Mouse (Mus musculus) ovary, postnatal 14 days (tissue): ENCODE data around the gene Pck1.
A peak's percentile ranks its signal among the peaks of the same experiment; 100 is the strongest.
"Not testable (repeated sequence)": the region's sequence is repeated elsewhere in the genome, so short reads cannot be mapped to it uniquely, and the experiment has no call there.

Experiments used
- DNase-seq: peaks from one replicate; pipeline ENCODE4 v3.0.0; 2022; ENCODE audit warnings: low spot score

Gene Pck1

DNA sequence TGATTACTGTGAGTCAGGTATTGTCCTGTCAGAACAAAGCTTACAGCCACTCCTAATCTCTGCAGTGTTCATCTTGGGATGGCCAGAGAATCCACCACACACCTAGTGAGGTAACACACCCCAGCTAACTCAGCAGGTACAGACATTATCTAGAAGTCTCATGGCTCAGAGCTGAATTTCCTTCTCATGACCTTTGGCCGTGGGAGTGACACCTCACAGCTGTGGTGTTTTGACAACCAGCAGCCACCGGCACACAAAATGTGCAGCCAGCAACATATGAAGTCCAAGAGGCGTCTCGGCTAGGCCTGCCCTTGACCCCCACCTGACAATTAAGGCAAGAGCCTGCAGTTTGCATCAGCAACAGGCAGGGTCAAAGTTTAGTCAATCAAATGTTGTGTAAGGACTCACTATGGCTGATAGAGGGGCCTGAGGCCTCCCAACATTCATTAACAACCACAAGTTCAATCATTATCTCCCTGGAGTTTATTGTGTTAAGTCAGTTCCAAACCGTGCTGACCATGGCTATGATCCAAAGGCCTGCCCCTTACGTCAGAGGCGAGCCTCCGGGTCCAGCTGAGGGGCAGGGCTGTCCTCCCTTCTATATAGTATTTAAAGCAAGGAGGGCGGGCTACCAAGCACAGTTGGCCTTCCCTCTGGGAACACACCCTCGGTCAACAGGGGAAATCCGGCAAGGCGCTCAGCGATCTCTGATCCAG, at the start of gene Pck1:
Gene Pck1, plus strand, starts transcription at position 613 of the 716 bp plus-strand sequence.
- DNase-seq = no peak

DNA sequence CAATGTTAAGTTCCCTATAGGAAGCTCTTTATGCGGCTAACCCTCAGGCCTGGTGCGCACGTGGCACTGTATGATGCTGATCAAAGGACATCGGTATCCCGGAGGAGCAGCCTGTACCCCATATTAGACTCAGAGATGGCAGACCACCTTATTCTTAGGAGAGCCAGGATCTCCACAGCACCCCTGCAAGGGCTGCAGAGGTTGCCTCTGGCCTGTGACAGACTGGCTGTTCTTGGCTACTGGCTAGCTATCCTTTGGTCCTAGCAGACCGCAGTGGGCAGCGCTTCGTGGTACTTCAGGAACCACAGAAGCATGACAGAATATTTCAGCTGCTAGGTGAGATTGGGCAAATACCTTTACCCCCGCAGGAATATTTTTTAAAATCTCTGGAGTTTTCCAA, 46.4 kb upstream of the Pck1 start:
- no peak for DNase-seq

DNA sequence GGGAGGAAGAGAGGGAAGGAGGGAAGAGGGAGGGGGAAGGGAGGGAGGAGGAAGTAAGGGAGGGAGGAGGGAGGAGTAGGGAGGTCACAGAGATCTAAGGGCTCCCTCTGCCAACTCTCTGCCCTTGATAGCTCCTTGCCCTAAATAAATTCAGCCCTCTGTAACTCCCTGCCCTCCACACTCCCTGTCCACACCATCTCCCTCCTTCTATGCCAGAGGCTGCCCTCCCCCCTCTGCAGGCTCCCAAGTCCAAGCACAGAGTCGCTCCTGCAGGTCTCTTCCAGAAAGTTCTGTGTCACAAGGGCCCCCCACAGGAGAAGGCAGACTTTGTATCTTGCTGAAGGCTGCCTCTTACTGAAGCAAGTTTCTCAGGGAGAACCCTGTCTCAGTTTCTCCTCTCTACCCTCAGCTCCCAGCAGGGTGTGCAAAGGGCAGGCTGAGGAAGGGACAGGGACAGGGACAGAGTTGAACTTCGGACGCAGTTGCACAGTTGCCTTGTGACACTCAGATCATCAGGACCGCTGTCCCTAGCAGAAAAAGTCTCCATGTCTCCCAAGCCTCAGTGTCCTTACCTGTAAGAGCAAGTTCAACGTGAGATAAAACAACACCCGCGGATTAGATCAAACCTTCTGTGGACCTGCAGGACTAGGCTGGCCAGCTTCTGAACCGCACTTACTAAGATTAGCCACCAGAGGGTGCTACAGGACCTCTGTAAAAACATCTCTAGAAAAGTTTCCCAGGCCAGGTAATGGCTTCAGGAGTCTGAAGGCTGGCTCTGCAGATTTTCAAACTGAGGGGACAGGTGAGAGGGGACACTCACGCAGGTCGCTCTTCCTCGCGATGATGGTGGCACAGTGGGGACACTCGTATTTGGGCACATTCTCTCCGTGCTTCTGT, 45.7 kb upstream of the Pck1 start:
- DNase-seq = peak; percentile 72

DNA sequence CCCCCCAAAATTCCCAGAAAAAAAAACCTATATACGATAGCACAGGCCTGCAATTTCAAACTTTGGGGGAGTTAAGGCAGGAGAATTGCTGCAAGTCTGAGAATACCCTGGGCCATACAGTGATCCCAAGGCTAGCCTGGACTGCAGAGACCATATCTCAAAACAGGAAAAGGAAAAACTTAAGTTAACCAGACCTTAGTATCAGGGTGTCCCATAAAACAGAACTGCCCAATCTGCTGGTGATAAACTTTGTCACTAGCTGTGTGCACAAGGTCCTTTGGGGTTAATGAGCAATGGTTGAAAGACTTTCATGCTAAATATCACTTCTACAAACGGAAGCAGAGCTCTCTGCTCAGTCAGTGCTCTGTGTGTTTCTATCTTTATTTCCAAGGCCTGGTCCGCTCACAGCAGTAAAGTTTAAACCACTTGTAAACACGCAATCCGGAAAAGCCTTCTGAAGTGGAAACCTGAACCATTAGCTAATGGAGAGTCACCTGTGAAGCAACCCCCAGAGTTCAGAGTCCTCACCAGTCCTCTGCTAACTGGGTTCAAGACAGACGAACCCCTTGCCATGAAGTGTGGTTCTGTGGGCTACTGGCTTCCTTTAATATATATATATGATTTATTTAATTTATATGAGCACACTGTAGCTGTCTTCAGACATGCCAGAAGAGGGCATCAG, 44.2 kb upstream of the Pck1 start:
- no peak for DNase-seq

DNA sequence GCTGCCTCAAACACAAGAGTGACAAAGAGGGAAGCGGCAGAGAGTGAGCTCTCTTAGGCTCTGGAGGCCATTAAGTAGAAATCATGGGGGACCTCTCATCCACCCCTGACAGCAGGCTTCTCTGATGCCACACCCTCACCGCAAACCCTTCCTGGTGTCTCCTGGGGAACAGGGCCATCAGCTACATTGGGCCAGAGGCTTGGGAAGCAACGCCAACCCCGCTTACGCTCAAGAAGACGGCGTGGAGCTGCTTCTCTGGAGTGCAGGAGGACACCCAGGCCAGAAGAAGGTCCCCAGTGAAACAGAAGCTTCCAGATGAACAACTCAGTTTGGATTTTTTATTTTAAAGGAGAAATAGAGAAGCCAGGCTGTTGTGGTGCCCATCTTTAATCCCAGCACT, 43.3 kb upstream of the Pck1 start:
- no peak for DNase-seq

DNA sequence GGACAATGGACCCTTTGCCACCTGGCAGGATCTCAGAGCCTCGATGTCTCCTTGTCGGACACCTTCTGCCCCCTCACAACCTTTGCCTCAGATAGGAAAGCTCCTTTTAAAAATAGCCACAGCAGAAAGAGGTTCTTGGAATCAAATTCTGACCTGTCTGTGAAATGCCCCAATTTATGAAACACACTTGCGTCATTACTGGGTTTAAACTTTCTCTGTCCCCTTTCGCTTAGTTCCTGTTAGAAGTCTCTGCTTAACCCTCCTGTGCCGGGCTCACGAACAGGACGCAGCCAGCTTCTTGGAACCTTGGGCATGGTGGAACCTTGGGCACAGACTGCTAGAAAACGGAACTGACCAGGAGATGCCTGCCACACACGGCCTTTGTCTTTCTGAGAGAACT, 42.3 kb upstream of the Pck1 start:
- DNase-seq = no peak

DNA sequence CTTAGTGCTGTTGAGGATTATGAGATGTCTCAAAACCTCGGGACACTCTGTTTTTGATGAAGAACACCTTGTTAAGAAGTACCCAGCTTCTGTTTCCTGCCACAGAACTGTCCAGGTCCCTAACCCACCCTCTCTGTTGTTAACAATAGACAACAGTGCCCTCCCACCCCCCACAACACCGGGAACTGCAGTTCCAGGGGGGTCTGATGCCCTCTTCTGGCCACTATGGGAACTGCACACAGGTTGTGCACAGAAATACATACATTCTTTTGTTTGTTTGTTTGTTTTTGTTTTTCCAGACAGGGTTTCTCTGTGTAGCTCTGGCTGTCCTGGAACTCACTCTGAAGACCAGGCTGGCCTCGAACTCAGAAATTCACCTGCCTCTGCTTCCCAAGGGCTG, 39.1 kb upstream of the Pck1 start:
- DNase-seq = not testable (repeated sequence)

DNA sequence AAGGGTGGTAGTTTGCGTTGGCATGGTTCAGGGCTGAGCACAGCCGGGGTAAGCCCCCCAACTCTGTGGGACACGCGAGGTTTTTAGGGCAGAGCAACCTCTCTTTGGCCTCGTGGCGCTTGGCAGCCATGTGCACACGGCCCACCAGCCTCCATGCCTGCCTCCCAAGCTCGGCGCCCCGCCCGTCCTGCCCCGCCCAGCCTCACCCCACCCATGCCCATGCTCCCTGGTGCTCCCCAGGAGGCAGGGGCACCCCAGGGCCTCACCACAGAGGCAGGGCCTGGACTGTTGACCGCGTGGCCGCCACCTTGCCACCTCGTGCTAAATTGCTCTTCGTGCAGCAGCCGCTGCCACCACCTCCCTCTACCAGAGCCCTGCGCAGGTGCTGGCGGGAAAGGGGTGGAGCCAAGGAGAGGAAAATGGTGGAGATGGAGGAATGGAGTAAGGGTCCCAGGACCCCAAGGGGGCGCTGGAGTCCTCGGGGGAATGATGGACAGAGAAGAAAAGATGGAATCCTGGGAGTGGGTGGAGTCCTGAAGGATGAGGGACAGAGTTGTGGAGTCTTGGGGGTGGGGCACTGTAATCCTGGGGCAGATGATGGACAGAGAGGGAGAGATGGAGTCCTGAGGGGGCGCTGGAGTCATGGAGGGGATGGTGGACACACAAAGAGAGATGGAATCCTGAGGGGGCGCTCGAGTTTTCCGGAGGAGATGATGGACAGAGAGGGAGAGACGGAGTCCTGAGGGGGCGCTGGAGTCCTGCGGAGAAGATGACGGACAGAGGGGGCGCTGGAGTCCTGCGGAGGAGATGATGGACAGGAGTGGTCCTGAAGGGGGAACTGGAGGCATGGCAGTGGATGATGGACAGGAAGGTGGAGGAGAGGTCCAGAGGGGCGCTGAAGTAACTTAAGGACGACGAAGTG, 33.6 kb upstream of the Pck1 start, which contains the start of gene Ctcfl:
Gene Ctcfl, minus strand, starts transcription at position 503 of the 922 bp plus-strand sequence.
- no peak for DNase-seq

DNA sequence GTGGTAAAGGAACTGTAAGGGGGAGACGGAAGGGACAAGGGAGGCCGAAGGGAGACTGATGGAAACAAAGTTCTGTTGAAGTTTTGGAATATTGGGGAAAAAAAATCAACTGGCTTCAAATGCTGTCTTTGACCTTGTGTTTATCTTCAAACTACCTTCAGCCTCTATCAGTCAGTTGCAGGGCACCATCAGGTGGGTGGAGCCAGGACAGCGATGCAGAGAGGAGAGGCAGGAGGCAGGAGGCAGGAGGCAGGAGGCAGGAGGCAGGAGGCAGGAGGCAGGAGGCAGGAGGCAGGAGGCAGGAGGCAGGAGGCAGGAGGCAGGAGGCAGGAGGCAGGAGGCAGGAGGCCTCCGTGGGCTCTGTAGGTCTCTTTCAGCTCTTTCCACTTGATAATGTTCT, 32.7 kb upstream of the Pck1 start:
- not testable (repeated sequence) for DNase-seq

DNA sequence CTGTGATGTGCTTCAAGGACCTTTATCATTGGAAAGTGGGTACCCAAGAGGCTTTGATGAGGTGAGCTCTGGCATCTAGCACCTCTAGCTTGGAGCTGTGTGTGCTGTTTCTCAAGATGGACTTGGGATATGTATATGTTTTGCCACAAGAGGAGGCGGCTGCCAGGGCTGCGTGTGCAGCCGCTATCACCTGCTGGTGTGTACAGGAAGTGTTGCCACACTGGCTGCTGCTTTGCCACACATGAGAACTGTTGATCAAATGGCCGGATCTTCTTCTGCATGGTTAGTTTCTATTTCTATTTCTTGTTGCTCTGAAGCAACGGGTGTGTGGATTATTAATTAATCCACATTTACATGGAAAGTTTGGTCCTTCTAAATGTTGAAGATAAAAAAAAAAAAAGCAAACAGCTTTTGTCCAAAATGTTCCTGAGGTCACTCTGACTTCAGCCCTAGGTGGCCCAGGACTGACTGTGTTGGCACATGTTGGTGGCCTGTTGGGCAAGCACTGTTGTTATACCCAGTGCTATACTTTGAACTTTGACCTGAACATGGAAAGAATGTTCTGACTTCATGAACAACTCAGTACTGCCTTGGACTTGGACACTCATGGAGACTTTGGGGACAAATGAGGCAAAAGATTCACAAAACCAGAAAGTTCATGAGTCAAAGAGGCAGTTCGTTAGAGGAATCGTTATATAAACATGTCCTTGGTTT, 28.7 kb upstream of the Pck1 start:
- no peak for DNase-seq

DNA sequence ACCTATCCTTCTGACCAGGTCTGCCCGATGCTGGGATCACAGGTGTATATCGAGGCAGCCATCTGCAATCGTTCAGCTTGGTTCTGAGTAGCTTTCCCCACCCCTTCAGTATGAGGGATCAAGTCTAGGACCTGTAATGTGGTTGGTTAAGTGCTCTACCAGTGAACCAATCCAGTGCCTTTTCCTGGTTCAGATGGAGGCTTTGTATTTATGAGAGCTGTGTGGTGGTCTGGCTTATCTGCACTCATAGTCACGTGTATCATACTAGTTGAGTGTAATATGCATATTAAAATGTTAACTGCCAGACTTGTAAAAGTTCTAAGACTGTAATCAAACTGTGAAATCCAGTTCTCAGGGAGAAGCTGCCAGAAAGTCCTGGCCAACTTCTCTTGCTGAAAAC, 26.5 kb upstream of the Pck1 start:
- DNase-seq = no peak

DNA sequence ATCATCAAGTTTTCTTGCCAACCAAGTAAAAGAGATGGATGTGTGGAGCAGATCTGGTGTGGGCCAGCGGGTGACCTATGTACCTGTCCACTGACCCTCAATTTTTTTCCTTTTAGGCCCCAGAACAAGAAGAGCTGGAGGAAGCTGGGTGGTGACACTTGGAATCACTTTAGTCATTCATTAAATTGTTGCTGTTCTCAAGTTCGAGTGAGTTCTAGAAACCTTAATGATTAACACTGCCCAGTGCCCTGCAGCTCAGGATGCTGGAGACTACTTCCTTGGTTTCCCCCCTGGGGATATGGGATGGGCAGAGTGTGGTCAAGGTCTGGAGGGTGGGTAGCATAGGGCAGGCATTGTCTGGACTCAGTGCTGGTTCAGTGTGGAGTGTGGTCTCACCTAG, 23.7 kb upstream of the Pck1 start:
- no peak for DNase-seq

DNA sequence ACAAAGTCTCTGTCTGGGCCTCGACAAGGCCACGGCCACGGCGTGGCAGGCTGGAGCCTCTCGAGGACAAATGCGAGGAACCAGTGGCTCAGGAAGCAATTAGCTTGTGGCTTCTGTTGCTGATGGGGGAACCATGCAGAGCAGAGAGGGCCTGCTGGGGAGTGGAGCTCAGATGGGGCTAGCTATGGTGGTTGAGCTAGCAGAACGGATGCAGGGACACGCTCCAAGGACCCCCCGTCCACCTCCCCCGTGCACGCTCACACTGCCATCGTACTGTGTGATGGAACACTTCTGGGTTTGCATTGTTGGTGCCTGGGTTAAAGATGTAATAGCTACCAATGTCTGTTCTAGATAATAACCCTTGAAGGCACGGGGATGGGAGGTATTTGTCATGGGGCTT, 20.6 kb upstream of the Pck1 start:
- no peak for DNase-seq

DNA sequence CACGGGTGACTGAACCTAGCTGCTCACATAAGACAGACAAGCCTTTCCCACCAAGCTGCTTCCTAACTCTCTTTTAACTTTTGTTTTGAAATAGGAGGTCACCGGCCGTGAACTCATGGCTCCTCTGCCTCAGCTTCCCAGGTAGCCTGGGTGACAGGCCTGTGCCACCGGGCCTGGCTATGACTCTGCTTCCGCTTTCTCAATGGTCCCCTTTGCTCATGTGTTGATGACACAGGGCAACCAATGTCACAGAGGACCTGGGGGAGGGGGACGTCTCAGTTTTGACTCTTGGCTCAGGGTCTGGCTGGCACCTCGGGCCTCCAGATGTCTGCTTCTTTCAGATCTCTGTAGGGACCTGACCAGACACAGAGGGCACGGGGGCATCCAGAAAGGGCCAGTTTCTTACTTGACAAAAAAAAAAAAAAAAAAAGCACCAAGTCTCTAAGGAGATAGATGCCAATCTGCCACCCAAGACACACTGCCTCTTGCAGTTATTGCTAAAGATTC, 20.0 kb upstream of the Pck1 start:
- DNase-seq = no peak

DNA sequence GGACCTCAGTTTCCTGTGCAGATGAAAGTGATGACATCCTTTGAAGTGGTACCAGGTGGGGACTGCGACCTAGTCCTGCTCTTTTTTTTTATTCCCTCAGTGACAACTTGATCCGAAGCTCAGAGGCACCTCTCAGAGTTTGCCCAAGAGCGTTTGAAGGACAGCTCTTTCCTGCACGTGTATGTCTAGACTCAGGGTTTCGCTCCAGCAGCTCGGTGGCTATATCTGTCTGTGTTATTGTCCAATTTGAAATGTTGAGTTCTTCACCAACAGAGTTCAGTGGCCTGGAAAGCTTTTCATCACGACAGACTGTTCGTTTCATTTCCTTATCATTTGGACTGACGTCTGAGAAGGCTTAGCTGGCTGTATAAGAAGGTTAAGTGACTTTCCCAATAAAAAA, 18.2 kb upstream of the Pck1 start:
- DNase-seq = no peak

DNA sequence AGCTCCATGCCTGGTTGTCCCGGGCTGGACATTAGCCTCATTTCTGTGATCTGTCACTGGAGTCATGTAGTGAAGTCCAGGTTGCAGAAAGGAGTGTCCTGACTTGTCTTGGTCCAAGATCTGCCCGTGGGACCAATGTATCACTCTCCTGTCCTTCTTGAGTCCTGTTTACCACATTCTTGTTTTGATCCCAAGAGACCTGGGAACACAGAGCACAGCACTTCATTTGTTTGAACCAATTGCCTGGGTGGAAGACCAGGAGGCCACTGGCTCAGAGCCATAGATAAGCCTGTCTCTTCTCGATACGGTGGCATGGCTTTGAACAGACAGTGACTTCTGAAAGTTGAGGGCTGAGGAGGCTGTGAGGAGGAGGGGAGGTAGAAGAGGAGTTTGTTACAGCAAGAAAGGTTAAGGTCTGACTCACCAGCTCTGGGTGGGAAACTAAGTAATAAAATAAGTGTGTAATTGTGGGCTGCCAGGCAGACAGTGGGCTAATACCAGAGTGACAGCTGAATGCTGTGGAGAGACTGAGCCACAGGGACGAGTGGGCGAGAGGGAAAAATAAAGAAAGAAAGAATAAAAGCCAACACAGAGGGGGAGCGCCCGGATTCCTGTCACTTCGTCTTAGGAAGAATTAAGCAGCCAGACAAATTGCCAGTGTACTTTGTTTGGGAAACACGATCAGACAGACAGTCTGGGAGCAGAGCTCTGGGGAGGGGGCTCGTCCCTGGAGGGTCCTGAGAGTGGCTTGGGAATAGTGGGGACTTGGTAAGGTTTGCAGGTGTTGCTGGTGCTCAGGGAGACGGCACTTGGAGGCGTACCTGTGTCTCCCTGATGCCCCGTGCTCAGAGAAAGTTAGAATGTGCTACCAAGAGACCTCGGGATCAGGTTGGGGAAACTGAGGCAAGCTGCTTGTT, 14.3 kb upstream of the Pck1 start:
- no peak for DNase-seq

DNA sequence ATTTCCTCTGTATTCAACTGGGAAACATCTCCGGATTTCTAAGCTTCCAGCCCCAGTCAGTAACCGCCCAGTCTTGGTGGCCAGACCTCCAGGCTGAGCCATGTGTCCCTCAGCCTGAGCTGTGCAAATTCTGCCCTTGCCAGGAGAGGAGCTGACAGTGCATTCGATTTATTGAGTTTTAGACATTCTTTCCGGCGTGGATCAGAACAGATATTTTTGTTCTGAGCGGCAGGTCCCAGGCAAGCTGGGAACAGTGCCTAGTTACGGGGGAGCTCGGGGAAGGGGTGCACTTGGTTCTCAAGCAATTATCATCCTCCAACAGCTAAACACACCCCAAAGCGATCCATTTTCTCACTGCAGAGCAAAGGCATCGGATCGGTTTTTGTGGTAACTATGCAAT, 9.2 kb upstream of the Pck1 start:
- no peak for DNase-seq

DNA sequence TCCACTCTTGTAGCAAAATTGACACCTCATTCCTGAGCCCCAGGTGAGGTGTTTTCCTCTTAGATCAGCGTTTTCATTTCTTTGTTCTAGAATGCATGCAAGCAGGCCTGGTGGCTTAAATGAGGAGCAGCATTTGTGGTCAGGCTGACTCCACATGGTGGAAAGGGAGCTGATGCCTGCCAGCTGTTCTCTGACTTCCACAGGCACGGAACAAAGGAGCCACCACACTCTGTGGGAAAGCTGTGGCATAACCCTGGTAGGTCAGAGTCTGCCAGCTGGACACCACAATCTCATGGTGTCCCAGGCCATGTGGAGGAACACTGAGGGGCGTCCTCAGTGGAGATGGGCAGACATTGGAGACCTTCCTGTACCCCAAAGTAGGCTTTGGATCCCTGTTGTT, 7.0 kb upstream of the Pck1 start:
- DNase-seq = no peak

DNA sequence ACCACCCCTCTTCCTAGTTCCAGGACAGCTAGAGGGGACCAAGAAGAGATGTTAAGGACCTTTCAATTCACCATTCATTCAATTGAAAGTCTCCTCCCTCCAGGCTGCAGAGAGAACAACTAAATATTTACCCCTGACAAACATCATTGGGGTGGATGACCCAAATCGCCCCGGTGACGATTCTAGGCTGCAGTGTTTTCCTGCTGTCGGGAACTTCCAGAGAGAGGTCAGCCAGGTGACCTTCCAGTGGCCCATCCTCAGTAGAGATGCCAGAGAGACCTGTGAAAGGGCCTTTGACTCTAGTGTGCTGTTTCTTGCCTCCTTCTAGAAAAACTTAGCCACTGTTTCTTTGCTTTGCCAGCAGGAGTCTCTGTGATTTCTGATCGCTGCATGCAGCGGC, 6.1 kb upstream of the Pck1 start:
- no peak for DNase-seq

DNA sequence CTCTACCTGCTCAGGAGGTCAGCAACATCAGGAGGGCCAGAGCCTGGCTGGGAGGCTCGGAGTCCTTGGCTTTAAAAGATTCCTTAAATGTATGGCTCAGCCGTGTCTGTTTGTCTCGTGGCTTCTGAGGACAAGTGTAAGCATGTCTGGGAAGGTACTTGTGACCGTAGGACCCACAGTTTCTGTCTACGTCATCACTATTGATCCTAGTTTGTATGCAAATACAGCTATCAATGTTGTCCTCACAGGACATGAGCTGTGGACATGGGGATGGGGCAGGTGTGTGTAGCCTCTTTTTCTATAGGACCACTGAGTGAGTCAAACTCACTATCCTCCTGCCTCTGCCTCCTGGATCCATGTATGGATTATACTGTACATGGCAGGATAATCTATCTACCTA, 4.8 kb upstream of the Pck1 start:
- DNase-seq = no peak
